Mouse (Mus musculus) cerebellum, adult (tissue): ENCODE measurements around the gene Chic2.
A peak's percentile ranks its signal among the peaks of the same experiment; 100 is the strongest.

Experiments used
- ATAC-seq: cut with Nextera tagmentation; 2 replicates; pipeline ENCODE4 v1.9.2; 2017; ENCODE audit warnings: mild to moderate bottlenecking, moderate library complexity, mixed read lengths; ENCODE audit not compliant: insufficient number of reproducible peaks, low FRiP score, low TSS enrichment

Gene Chic2

GRCm38 (mm10) chr5:74980154-74980553 lies 64.4 kb downstream of the Chic2 start:
- ATAC-seq, result no peak

- ATAC-seq, result no peak
Measured at GRCm38 (mm10) chr5:74979586-74979985, 65.0 kb downstream of the Chic2 start.

- ATAC-seq, result no peak
Measured at GRCm38 (mm10) chr5:74975507-74975906, 69.1 kb downstream of the Chic2 start.

GRCm38 (mm10) chr5:74974726-74975411 lies 69.7 kb downstream of the Chic2 start:
- ATAC-seq, result no peak

GRCm38 (mm10) chr5:74974061-74974581 lies 70.5 kb downstream of the Chic2 start:
- ATAC-seq, result no peak

- no peak for ATAC-seq
Measured at GRCm38 (mm10) chr5:74971418-74971817, 73.2 kb downstream of the Chic2 start.

- no peak for ATAC-seq
Measured at GRCm38 (mm10) chr5:74969341-74969740, 75.2 kb downstream of the Chic2 start.

GRCm38 (mm10) chr5:74967882-74968281 lies 76.7 kb downstream of the Chic2 start:
- no peak for ATAC-seq

- no peak for ATAC-seq
Measured at GRCm38 (mm10) chr5:74966891-74967290, 77.7 kb downstream of the Chic2 start.

GRCm38 (mm10) chr5:74962771-74963170 lies 81.8 kb downstream of the Chic2 start:
- ATAC-seq, result no peak

GRCm38 (mm10) chr5:74960840-74961543 lies 83.6 kb downstream of the Chic2 start:
- ATAC-seq, result peak; percentile 61; the same call in 1 of the 2 replicates

GRCm38 (mm10) chr5:74960306-74960705 lies 84.3 kb downstream of the Chic2 start:
- ATAC-seq, result no peak

- no peak for ATAC-seq
Measured at GRCm38 (mm10) chr5:74957293-74958076, 87.1 kb downstream of the Chic2 start.

GRCm38 (mm10) chr5:74956335-74956734 lies 88.2 kb downstream of the Chic2 start:
- ATAC-seq, result no peak

GRCm38 (mm10) chr5:74955565-74955964 lies 89.0 kb downstream of the Chic2 start:
- ATAC-seq, result no peak

GRCm38 (mm10) chr5:74952938-74953337 lies 91.6 kb downstream of the Chic2 start:
- no peak for ATAC-seq

- ATAC-seq, result no peak
Measured at GRCm38 (mm10) chr5:74951375-74951774, 93.2 kb downstream of the Chic2 start.

- ATAC-seq, result no peak
Measured at GRCm38 (mm10) chr5:74949298-74949697, 95.3 kb downstream of the Chic2 start.

- ATAC-seq, result no peak
Measured at GRCm38 (mm10) chr5:74948482-74948881, 96.1 kb downstream of the Chic2 start.
